Mouse (Mus musculus) liver, embryonic 12.5 days (tissue): Measurements from ENCODE around the gene Taok1. TPM values are rescaled to one million over a fixed set of nuclear protein-coding genes. Genes with fewer than 3 reads are reported as not detected.

Source experiments
- ATAC-seq: fragments of 200-750 bp; cut with Nextera tagmentation; 2 replicates; pipeline ENCODE4 v1.8.0; 2017; ENCODE audit warnings: moderate number of reproducible peaks, mild to moderate bottlenecking, moderate library complexity
- H3K27ac ChIP-seq: fragments of 300-500 bp; sonication (generic); 2 replicates; pipeline ENCODE4 v1.5.1; 2016; ENCODE audit warnings: mild to moderate bottlenecking
- H3K27me3 ChIP-seq: fragments of 300-500 bp; sonication (generic); replicated peaks from 2 replicates; pipeline ENCODE4 v1.6.1; 2016; ENCODE audit warnings: mild to moderate bottlenecking, moderate library complexity
- H3K36me3 ChIP-seq: fragments of 300-500 bp; sonication (generic); 2 replicates; pipeline ENCODE4 v1.6.1; 2016; ENCODE audit warnings: mild to moderate bottlenecking, moderate library complexity
- H3K4me1 ChIP-seq: fragments of 300-500 bp; sonication (generic); 2 replicates; pipeline ENCODE4 v1.6.1; 2016
- H3K4me2 ChIP-seq: fragments of 300-500 bp; sonication (generic); 2 replicates; pipeline ENCODE4 v1.6.1; 2016; ENCODE audit warnings: mild to moderate bottlenecking, moderate library complexity
- H3K4me3 ChIP-seq: fragments of 300-500 bp; sonication (generic); 2 replicates; pipeline ENCODE4 v1.5.1; 2016; ENCODE audit warnings: mild to moderate bottlenecking, moderate library complexity
- H3K9ac ChIP-seq: fragments of 300-500 bp; sonication (generic); 2 replicates; pipeline ENCODE4 v1.6.1; 2016; ENCODE audit warnings: mild to moderate bottlenecking, moderate library complexity
- H3K9me3 ChIP-seq: fragments of 300-500 bp; sonication (generic); replicated peaks from 2 replicates; pipeline ENCODE4 v1.6.1; 2016; ENCODE audit warnings: mild to moderate bottlenecking, moderate library complexity
- WGBS: fragments of 180-500 bp; shearing (Covaris S2); methylation state at CpG from one replicate; pipeline ENCODE4 v1.1.7; 2016; ENCODE audit not compliant: insufficient replicate concordance; 5-methylcytosine and 5-hydroxymethylcytosine counted together
- polyA plus RNA-seq: library from polyadenylated mRNA; unstranded; fragments of >200 nt; fragmentation: Nextera tagmentation; extraction: Ambion mirVana; gene quantifications from 2 replicates; pipeline ENCODE4 v1.2.1, GENCODE M21; 2016

The Taok1 gene
- polyA plus RNA-seq, 1 experiment from 2014 or later: 6.1 TPM

GRCm38 (mm10) chr11:77624441-77625060 lies 16.9 kb upstream of the Taok1 start:
- 2% methylated on average over 17 of the region's 17 CpGs for WGBS
- ATAC-seq: no peak
- H3K4me1 ChIP-seq: peaks cover 65% of the 10 kb centered on the region
- H3K36me3 ChIP-seq: no peaks in the 10 kb centered on the region
- H3K9me3 ChIP-seq: no peaks in the 10 kb centered on the region
- H3K27me3 ChIP-seq: peaks cover 6% of the 10 kb centered on the region; the same call in 1 of the 2 replicates
- H3K27ac ChIP-seq: no peak overlapping the region
- H3K4me3 ChIP-seq: peak overlapping the region; percentile 42
- H3K4me2 ChIP-seq: peak overlapping the region; percentile 75
- H3K9ac ChIP-seq: peak overlapping the region; percentile 40; the same call in 1 of the 2 replicates

GRCm38 (mm10) chr11:77624002-77624401 lies 16.4 kb upstream of the Taok1 start:
- peaks cover 60% of the 10 kb centered on the region for H3K4me1 ChIP-seq
- peak overlapping the region; percentile 75 for H3K4me2 ChIP-seq
- 29% methylated on average over 5 of the region's 5 CpGs for WGBS
- H3K4me3 ChIP-seq: no peak overlapping the region
- H3K36me3 ChIP-seq: no peaks in the 10 kb centered on the region
- ATAC-seq: no peak
- H3K27me3 ChIP-seq: peaks cover 10% of the 10 kb centered on the region; the same call in 1 of the 2 replicates
- no peaks in the 10 kb centered on the region for H3K9me3 ChIP-seq
- no peak overlapping the region for H3K27ac ChIP-seq
- H3K9ac ChIP-seq: no peak overlapping the region

- H3K4me2 ChIP-seq: no peak overlapping the region
- whole genome bisulfite sequencing: 48% methylated on average over 5 of the region's 5 CpGs
- H3K4me1 ChIP-seq: peaks cover 42% of the 10 kb centered on the region
- peaks cover 10% of the 10 kb centered on the region; the same call in 1 of the 2 replicates for H3K27me3 ChIP-seq
- no peak for ATAC-seq
- H3K36me3 ChIP-seq: no peaks in the 10 kb centered on the region
- H3K9me3 ChIP-seq: no peaks in the 10 kb centered on the region
- H3K9ac ChIP-seq: no peak overlapping the region
- no peak overlapping the region for H3K27ac ChIP-seq
- H3K4me3 ChIP-seq: no peak overlapping the region
Measured at GRCm38 (mm10) chr11:77621902-77622535, 14.4 kb upstream of the Taok1 start.

- no peak overlapping the region for H3K9ac ChIP-seq
- no peak overlapping the region for H3K4me3 ChIP-seq
- WGBS: 65% methylated on average over 5 of the region's 5 CpGs
- peaks cover 27% of the 10 kb centered on the region for H3K27me3 ChIP-seq
- no peak for ATAC-seq
- no peak overlapping the region for H3K4me2 ChIP-seq
- H3K9me3 ChIP-seq: no peaks in the 10 kb centered on the region
- H3K27ac ChIP-seq: no peak overlapping the region
- peaks cover 4% of the 10 kb centered on the region; the same call in 1 of the 2 replicates for H3K4me1 ChIP-seq
- no peaks in the 10 kb centered on the region for H3K36me3 ChIP-seq
Measured at GRCm38 (mm10) chr11:77615084-77615624, 7.5 kb upstream of the Taok1 start.

- no peaks in the 10 kb centered on the region for H3K9me3 ChIP-seq
- H3K36me3 ChIP-seq: peaks cover 20% of the 10 kb centered on the region
- ATAC-seq: peak; percentile 17
- peak overlapping the region; percentile 97 for H3K4me2 ChIP-seq
- peak overlapping the region; percentile 100 for H3K4me3 ChIP-seq
- H3K4me1 ChIP-seq: peaks cover 35% of the 10 kb centered on the region
- H3K27ac ChIP-seq: peak overlapping the region; percentile 95
- H3K27me3 ChIP-seq: no peaks in the 10 kb centered on the region
- H3K9ac ChIP-seq: peak overlapping the region; percentile 99
- under 1% methylated on average over 34 of the region's 48 CpGs for WGBS
Measured at GRCm38 (mm10) chr11:77606835-77607537, 629 bp downstream of the Taok1 start.

- H3K9me3 ChIP-seq: no peaks in the 10 kb centered on the region
- peaks cover 35% of the 10 kb centered on the region for H3K4me1 ChIP-seq
- 11% methylated on average over 6 of the region's 6 CpGs for WGBS
- peak overlapping the region; percentile 97 for H3K4me2 ChIP-seq
- H3K9ac ChIP-seq: peak overlapping the region; percentile 99
- ATAC-seq: no peak
- peak overlapping the region; percentile 100 for H3K4me3 ChIP-seq
- H3K27me3 ChIP-seq: no peaks in the 10 kb centered on the region
- peaks cover 21% of the 10 kb centered on the region for H3K36me3 ChIP-seq
- peak overlapping the region; percentile 95 for H3K27ac ChIP-seq
Measured at GRCm38 (mm10) chr11:77606469-77606834, 1.2 kb downstream of the Taok1 start.

GRCm38 (mm10) chr11:77597266-77597665 lies 10.3 kb downstream of the Taok1 start:
- Histone ChIP-seq H3K4me1 (peaks cover 13% of the 10 kb centered on the region), H3K4me2 (no peak overlapping the region), H3K36me3 (peaks cover 43% of the 10 kb centered on the region), H3K27me3 (no peaks in the 10 kb centered on the region), H3K9ac (no peak overlapping the region), H3K9me3 (no peaks in the 10 kb centered on the region), H3K27ac (peak overlapping the region; percentile 64; the same call in 1 of the 2 replicates), H3K4me3 (no peak overlapping the region)
- ATAC-seq: no peak

GRCm38 (mm10) chr11:77591388-77591787 lies 16.2 kb downstream of the Taok1 start:
- Histone ChIP-seq H3K9ac (no peak overlapping the region), H3K27me3 (no peaks in the 10 kb centered on the region), H3K36me3 (peaks cover 26% of the 10 kb centered on the region), H3K4me1 (peaks cover 19% of the 10 kb centered on the region), H3K27ac (no peak overlapping the region), H3K9me3 (no peaks in the 10 kb centered on the region), H3K4me2 (no peak overlapping the region), H3K4me3 (no peak overlapping the region)
- ATAC-seq: no peak
- WGBS: 53% methylated on average over 2 of the region's 2 CpGs

- H3K4me1 ChIP-seq: peaks cover 19% of the 10 kb centered on the region
- no peak overlapping the region for H3K4me2 ChIP-seq
- no peak overlapping the region for H3K4me3 ChIP-seq
- H3K9ac ChIP-seq: no peak overlapping the region
- H3K27ac ChIP-seq: no peak overlapping the region
- ATAC-seq: no peak
- H3K27me3 ChIP-seq: no peaks in the 10 kb centered on the region
- WGBS: 83% methylated on average over 2 of the region's 2 CpGs
- no peaks in the 10 kb centered on the region for H3K9me3 ChIP-seq
- peaks cover 25% of the 10 kb centered on the region for H3K36me3 ChIP-seq
Measured at GRCm38 (mm10) chr11:77590801-77591200, 16.8 kb downstream of the Taok1 start.

- WGBS: 83% methylated on average over 3 of the region's 3 CpGs
- H3K4me2 ChIP-seq: no peak overlapping the region
- H3K9ac ChIP-seq: no peak overlapping the region
- no peaks in the 10 kb centered on the region for H3K9me3 ChIP-seq
- no peaks in the 10 kb centered on the region for H3K27me3 ChIP-seq
- ATAC-seq: no peak
- peaks cover 41% of the 10 kb centered on the region for H3K36me3 ChIP-seq
- H3K4me3 ChIP-seq: no peak overlapping the region
- peaks cover 9% of the 10 kb centered on the region; the same call in 1 of the 2 replicates for H3K4me1 ChIP-seq
- H3K27ac ChIP-seq: no peak overlapping the region
Measured at GRCm38 (mm10) chr11:77585201-77585600, 22.4 kb downstream of the Taok1 start.

- H3K27ac ChIP-seq: no peak overlapping the region
- no peak overlapping the region for H3K9ac ChIP-seq
- ATAC-seq: no peak
- no peak overlapping the region for H3K4me2 ChIP-seq
- H3K27me3 ChIP-seq: no peaks in the 10 kb centered on the region
- H3K9me3 ChIP-seq: no peaks in the 10 kb centered on the region
- WGBS: 92% methylated on average over 7 of the region's 7 CpGs
- no peaks in the 10 kb centered on the region for H3K4me1 ChIP-seq
- H3K4me3 ChIP-seq: no peak overlapping the region
- H3K36me3 ChIP-seq: peaks cover 92% of the 10 kb centered on the region
Measured at GRCm38 (mm10) chr11:77545261-77545660, 62.4 kb downstream of the Taok1 start.
